Mouse (Mus musculus) left cerebral cortex, adult 8-10 months (tissue): ENCODE results near the gene St8sia1. TPM values are rescaled to one million over a fixed set of nuclear protein-coding genes. Genes with fewer than 3 reads are reported as not detected.

Experiments used
- DNase-seq, 2 experiments: peaks; one replicate each; pipeline ENCODE4 v3.0.0; 2022; ENCODE audit warnings: low spot score in 2 of 2
- total RNA-seq, 4 experiments: library from RNA; stranded (reverse); gene quantifications; 2 replicates each; pipeline ENCODE4 v1.2.4; 2022

The St8sia1 gene
- total RNA-seq, 4 experiments from 2014 or later, result 29.4 to 41.0 (median 34.8) TPM

DNA sequence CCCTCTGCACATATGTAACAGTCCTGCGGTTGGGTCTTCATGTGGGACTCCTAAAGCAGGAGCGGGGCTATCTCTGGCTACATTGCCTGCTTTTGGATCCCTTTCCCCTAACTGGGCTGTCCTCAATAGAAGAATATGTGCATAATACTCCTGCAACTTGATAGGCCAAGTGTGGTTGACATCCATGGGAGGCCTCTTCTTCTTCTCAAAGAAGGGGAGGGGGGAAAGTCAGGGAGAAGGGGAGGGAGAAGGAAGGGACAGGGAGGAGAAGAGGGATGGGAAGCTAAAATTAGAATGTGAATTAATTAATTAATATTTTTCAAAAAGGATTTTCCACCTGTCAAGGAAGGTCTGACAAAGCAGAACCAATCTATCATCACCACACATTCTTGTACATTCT lies 97.2 kb downstream of the St8sia1 start:
- DNase-seq, result no peak

- no peak for DNase-seq
These were observed 99.1 kb downstream of the St8sia1 start for GRCm38 (mm10) chr6:142865199-142865598.

- no peak for DNase-seq
These were observed 100.4 kb downstream of the St8sia1 start for GRCm38 (mm10) chr6:142863881-142864280.

- DNase-seq, result no peak
These were observed 102.0 kb downstream of the St8sia1 start for GRCm38 (mm10) chr6:142862265-142862664.

DNA sequence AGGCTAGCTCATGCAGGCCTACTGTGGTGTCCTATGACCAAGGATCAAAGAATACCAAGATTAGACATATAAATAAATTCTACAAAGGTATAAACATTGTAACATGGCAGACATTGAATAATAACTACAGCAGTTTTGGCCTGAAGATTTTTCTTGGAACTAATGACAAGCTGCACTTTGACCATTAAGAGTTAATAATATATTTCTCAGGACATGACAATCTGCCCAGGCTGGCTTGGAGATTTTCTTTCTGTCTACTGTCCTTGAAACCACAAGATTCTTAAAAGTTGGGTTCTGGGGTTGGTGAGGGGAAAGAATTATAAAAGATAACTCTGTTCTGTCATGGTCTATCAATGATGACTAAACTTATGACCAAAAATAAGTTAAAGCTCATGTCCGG lies 103.9 kb downstream of the St8sia1 start:
- no peak for DNase-seq

- DNase-seq, result no peak
These were observed 104.3 kb downstream of the St8sia1 start for GRCm38 (mm10) chr6:142859946-142860345.

GRCm38 (mm10) chr6:142858937-142859336 lies 105.3 kb downstream of the St8sia1 start:
- DNase-seq, result no peak

- DNase-seq, result no peak
These were observed 107.9 kb downstream of the St8sia1 start for GRCm38 (mm10) chr6:142856258-142856874.

- DNase-seq, result no peak
These were observed 108.5 kb downstream of the St8sia1 start for GRCm38 (mm10) chr6:142855761-142856160.

GRCm38 (mm10) chr6:142852419-142853377 lies 111.6 kb downstream of the St8sia1 start:
- no peak for DNase-seq

GRCm38 (mm10) chr6:142850436-142850835 lies 113.8 kb downstream of the St8sia1 start:
- peak in 1 of 2 experiments; percentile 23 for DNase-seq

- no peak for DNase-seq
These were observed 114.9 kb downstream of the St8sia1 start for GRCm38 (mm10) chr6:142849326-142849725.

DNA sequence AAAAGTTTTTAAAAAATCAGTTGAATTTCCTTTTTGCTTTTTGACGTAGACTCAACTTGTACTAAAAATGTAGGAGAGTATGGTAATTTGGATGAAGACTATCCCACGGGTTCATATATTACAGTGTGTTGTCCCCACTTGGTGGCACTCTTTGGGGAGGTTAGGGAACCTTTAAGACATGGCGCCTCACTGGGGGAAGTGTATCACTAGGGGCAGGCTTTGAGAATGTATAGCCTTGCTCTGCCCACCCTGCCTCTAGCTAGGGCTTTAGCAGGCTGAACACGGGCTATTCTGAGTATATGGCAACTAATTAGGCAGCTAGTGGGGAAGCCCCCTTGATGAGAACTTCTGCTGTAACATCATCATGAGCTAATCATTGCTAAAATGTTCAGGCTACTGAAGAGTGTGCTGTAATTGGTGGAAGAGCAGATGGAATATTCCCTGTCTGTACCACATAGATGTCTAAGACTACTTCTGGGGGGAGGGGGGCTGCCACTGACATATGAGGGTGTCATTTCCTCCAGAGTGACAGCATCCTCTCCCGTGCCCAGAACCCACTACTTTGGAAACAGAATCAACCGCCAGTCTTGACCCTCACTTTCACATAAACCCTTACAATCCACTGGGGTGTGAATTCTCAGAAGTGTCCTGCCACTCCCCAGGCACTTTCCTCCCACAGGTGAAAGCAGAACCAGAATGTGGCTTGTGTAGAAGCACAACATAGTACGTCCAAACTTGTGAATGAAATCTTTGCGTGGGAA lies 116.2 kb downstream of the St8sia1 start:
- DNase-seq, result no peak

GRCm38 (mm10) chr6:142846855-142847254 lies 117.4 kb downstream of the St8sia1 start:
- no peak for DNase-seq

GRCm38 (mm10) chr6:142845066-142845465 lies 119.2 kb downstream of the St8sia1 start:
- no peak for DNase-seq

DNA sequence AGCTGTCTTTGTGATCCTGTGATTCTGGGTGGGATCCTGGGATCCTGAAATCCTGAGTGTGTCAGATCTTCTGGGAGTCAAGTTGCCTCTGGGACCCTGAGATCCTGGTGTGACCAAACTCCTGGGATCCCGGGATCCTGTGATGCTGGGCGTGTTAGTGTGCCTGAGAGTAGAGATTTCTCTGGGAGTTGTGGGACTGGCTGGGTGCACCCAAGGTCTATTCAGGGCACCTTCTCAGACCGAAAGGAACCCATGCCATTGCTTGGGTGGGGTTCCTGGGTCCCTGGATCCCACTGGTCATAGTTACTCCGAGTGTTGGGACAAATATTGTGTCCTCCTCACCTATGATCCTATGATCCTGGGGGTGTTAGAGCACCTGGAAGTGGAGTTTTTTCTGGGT lies 120.2 kb downstream of the St8sia1 start:
- no peak for DNase-seq

DNA sequence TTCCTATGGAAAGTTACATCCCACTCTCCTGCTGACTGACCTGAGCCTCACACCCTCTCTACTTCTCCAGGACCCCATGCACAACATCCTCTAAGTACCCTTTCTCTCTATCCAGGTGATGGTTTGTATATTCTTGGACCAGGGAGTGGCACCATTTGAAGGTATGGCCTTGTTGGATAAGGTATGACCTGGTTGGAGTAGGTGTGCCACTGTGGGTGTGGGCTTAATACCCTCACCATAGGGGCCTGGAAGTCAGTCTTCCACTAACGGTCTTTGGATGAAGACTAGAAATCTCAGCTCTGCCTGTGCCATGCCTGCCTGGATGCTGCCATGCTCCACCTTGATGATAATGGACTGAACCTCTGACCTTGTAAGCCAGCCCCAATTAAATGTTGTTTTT lies 125.8 kb downstream of the St8sia1 start:
- DNase-seq, result no peak

- DNase-seq, result no peak
These were observed 126.9 kb downstream of the St8sia1 start for GRCm38 (mm10) chr6:142837326-142837725.

- no peak for DNase-seq
These were observed 128.5 kb downstream of the St8sia1 start for GRCm38 (mm10) chr6:142835726-142836125.

DNA sequence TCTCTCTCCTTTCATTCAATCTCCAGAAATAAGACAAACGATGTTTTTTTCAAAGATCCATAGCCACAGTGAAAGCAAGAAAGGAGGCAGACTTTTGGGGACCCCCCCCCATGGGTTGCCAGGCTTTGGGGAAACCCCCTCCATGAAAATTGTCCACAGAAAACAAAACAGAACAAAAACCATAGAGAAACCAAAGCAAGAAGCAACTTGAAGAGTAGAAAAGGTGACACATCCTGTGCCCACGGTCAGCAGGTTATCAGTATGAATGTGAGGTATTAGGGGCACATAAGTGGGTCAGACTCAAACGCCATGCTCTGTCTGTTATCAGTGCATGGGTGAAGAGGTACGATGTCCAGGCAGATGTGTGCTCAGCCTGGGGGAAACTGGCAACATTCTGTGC lies 129.3 kb downstream of the St8sia1 start:
- DNase-seq, result no peak

- DNase-seq, result no peak
These were observed 132.5 kb downstream of the St8sia1 start for GRCm38 (mm10) chr6:142831706-142832105.

GRCm38 (mm10) chr6:142831243-142831642 lies 133.0 kb downstream of the St8sia1 start:
- no peak for DNase-seq
